Mouse (Mus musculus) liver, adult (tissue): ENCODE results near the gene Grm1.

Experiments used
- GATA4 ChIP-seq: IDR thresholded peaks from 2 replicates; pipeline ENCODE4 v1.6.1; 2014; ENCODE audit warnings: mild to moderate bottlenecking, low read length; ENCODE audit not compliant: insufficient replicate concordance

Grm1 gene

GRCm38 (mm10) chr10:10733092-10733491 is 349.1 kb downstream of the Grm1 start:
- TF ChIP-seq GATA4 = no peak

GRCm38 (mm10) chr10:10726501-10726900 is 355.7 kb downstream of the Grm1 start:
- TF ChIP-seq GATA4 = no peak

DNA sequence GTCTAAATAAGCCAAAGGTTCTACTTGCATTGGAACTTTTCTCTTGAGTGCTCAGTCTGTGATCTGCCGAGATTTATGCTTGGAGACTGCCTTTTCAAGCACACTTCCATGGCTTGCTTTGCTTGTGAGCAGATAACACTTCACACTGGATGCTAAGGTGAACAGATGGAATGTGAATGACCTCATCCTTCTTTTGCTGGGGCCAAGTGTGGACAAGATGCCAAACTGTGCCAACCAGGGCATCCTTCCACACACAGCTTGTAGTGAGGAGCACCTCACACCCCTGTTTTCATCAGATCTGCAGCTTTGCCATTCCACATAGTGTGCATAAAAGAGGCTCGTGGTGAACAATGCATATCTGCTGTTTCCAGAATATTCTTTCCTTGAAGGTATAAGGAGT is 371.3 kb downstream of the Grm1 start:
- TF ChIP-seq GATA4 = no peak

DNA sequence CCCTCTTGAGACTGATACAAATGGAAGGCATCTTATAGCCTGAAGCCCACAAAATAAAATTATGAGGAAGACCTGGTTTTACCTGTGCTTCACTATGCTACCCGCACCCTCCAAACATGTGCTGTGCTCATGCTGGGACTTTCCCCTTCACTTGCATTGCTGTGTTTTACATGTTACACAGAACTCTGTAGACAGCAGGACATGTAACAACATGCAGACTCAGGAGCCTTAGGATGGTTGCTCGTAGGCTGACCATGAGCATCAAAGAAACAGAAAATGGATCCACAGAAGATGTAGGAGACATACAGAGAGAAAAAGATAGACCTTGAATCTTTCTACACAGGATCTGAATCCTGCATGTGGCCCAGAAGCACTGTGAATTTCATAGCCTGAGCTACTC is 371.8 kb downstream of the Grm1 start:
- no peak for TF ChIP-seq GATA4

DNA sequence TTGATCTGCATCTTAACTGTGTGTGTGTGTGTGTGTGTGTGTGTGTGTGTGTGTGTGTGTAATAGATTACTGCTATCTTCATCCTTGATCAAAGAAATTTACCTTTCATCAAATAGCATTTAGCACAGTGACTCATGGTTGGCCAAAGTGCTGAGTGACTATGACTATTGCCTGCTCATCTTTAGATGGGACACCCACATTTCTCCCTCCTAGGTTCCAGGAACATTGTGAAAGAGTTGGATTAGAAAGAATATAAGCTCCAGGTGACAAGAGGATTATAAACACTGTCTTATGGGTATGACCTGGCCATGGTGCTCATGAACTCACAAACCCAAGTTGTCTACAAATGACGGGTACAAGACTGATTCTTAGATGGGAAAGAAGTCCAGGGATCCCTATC is 374.1 kb downstream of the Grm1 start:
- no peak for TF ChIP-seq GATA4

GRCm38 (mm10) chr10:10701326-10701725 is 380.8 kb downstream of the Grm1 start:
- no peak for TF ChIP-seq GATA4

GRCm38 (mm10) chr10:10700903-10701302 is 381.3 kb downstream of the Grm1 start:
- no peak for TF ChIP-seq GATA4

DNA sequence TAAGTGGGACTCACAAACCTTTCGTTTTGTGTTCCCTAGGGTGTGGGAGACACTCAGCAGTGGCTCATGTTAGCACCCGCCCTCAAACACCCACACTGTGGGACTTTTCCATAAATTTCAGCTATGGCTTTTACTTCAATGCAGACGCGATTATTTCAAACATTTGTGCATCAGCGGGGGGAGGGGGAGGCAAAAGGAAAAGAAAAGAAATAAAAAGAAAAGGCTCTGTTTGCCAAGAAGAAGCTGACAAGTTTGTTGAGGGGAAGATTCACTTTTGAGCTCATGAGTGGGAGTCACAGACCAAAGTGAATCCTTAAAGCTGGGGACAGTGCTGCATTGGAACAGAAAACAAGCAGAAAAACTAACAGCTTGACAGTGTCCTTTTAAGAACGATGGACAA is 384.7 kb downstream of the Grm1 start:
- no peak for TF ChIP-seq GATA4

- TF ChIP-seq GATA4 = no peak
Measured at GRCm38 (mm10) chr10:10689668-10690223, 392.4 kb downstream of the Grm1 start.

GRCm38 (mm10) chr10:10688907-10689667 is 393.1 kb downstream of the Grm1 start:
- no peak for TF ChIP-seq GATA4

- TF ChIP-seq GATA4 = no peak
Measured at GRCm38 (mm10) chr10:10681048-10681447, 401.1 kb downstream of the Grm1 start, which contains the start of gene Gm10944. Gene Gm10944 (plus strand): TSS chr10:10681348.

DNA sequence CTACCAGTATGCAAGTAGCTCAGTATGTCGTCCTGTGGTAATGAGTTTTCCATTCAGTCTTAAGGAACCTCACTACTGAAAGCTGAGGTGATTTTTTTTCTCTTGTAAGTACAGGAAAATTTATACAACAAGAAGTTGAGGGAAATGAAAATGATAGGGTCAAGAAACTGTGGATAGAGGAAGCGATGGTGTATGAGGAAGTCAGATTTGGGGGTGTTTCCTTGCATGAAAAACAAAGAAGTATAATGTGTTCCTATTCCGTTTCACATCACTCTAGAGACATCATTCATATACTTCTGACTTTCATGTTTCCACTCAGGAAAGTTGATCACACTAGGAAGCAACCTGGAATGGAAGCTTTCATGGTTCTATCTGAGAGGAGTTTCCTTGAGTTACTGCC is 422.2 kb downstream of the Grm1 start:
- TF ChIP-seq GATA4 = no peak

DNA sequence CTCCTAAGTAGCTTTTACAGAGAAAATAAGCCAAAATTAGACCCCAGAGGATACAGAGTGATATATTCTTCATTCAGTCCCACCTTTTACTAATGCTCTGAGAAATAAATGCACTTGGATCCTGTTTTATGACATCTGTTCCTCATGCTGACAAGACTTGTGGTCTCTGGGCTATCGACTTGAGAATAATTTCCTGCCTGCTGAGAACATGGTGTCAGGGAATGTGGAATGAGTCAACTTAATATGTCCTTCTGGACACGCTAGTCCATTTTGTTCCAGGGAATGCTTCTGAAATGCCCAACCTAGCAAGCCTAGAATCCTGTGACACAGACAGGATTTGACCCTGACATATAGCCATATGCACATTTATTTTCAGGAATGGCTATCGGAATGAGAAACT is 423.0 kb downstream of the Grm1 start:
- TF ChIP-seq GATA4 = no peak

GRCm38 (mm10) chr10:10656621-10657020 is 425.5 kb downstream of the Grm1 start:
- TF ChIP-seq GATA4 = no peak

DNA sequence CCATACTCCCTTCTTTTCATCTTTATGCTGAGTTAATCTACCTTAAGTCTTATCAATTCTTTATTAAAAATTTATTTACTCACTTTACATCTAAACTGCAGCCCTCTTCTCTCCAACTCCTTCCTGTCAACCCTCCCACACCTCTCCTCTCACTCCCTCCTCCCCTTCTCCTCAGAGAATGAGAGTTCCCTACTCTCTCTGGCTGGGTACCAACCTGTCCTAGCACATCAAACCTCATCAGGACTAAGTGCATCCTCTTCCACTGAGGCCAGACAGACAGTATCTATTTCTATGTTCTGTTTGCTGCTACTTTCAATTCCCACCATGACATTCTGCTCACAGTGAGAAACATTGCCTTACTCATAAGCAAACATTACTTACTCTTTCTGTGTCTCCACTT is 426.2 kb downstream of the Grm1 start:
- no peak for TF ChIP-seq GATA4
